Mouse (Mus musculus): ENCODE data around the gene Gzmd. TPM values are rescaled to one million over a fixed set of nuclear protein-coding genes. Genes with fewer than 3 reads are reported as not detected.
"Not testable (repeated sequence)": the region's sequence is repeated elsewhere in the genome, so short reads cannot be mapped to it uniquely, and the experiment has no call there.

Gzmd gene
- total RNA-seq (2021) = not detected in 2 replicates
- long read RNA-seq = 0 reads

DNA sequence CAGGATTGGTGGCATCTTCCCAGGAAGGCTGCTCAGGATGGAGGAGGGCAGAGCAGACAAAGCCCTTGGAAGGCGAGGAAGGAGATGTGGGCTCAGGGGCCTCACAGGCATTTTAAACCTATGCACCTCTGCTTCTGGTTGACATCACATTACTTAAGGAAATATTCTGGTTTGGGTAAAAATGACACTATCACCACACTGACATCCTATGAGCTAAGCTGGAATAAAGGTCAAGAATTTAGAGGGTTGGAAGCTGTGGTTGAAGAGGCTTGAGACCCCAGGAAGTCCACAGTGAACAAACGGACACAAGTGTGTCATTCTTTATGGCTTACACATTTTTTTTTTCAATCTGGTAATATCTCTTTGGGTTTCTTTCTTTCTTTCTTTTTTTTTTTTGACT is at the start of gene Gzmd:
Gene Gzmd, minus strand, starts transcription at position 101 of the 400 bp plus-strand sequence.
- not testable (repeated sequence) for DNase-seq

DNA sequence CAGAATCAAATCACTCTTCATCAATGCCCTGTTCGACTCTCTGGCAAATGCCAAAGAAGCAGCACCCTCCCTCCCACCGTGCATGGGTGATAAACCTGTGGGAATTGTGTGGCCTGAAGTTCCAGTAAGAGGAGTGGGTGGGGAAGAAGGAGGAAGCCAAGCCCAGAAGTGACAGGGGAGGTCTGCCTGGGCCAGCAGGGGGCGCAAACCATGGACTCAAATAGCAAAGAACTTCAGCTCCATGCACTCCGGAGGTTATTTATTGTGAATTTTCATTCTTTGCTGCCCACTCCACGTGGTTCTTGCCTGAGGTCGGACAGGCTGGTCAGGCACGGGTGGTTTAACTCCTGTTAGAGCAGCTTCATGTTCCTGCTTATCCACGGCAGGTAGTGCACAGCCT is 45.2 kb upstream of the Gzmd start:
- DNase-seq = peak; percentile 67

- DNase-seq = no peak
Observed at GRCm38 (mm10) chr14:56174499-56174898, 42.1 kb upstream of the Gzmd start, which contains the start of gene Gzmn. Gzmn (minus strand) TSS chr14:56174599.

GRCm38 (mm10) chr14:56173396-56173795 is 41.0 kb upstream of the Gzmd start:
- no peak for DNase-seq

- DNase-seq = no peak
Observed at GRCm38 (mm10) chr14:56172744-56173143, 40.3 kb upstream of the Gzmd start.

DNA sequence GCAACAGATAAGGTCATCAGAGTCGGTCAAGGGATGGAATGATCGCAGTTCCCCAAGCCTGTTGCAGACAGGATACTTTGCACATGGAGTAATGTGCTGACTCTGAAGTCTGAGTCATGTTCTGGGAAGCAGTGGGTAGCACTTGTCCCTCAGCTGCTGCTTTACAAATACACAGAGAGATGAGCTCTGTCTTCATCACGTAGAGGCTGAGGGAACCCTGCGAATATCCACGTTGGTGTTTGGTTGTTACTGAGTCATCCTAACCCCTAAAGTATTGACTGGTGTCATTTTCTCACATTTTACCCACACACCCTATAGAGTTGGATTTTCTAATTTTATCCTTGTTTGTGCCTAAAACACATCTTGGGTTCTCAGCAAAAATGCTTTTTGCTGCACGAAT is 35.6 kb upstream of the Gzmd start:
- no peak for DNase-seq

GRCm38 (mm10) chr14:56162109-56162508 is 29.7 kb upstream of the Gzmd start:
- DNase-seq = no peak

DNA sequence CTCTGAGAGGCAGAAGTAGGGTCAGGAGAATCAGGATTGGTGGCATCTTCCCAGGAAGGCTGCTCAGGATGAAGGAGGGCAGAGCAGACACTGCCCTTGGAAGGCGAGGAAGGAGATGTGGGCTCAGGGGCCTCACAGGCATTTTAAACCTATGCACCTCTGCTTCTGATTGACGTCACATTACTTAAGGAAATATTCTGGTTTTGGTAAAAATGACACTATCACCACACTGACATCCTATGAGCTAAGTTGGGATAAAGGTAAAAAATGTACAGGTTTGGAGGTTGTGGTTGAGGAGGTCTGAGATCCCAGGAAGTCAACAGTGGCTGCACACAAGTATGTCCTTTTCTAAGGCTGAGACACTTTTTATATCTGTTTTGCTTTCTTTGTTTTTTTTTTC is 27.1 kb upstream of the Gzmd start, which contains the start of gene Gzmg:
Gene Gzmg, minus strand, starts transcription at position 101 of the 400 bp plus-strand sequence.
- not testable (repeated sequence) for DNase-seq

DNA sequence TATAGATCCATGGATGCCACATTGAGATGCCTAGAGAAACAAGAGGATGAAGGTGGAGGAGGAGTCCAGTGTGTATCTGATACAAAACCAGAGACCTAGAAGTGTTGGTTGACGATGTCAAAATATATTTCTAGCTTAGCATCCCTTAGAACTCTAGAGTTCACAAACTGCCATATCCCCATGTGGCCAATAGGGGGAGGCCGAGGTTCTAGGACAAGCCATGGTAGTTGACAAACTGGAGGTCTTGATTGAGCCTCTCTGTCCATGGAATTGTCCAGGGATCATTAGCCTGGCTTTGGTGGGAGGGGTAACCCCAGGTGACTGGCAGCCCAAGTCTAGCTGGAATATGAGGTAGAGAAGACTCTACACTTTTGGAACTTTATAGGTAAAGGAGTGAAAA is 22.9 kb upstream of the Gzmd start:
- no peak for DNase-seq

DNA sequence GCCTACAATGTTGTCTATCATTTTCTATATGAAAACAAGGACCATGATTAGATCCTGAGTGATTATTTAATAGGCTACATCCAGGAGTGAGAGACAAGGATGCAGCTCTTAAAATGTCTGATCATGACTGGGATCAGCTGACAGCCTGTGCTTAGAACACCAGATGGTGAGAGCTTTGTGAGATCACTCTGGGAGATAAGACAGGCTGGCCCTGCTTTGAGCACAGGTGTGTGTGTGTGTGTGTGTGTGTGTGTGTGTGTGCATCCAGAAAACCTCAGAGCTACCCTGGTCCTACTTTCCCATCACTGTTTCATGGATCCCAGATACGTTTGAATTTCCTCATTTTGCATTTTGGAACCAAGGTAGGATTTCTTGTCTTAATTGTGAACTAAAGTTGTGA is 1.3 kb upstream of the Gzmd start:
- DNase-seq = not testable (repeated sequence)

DNA sequence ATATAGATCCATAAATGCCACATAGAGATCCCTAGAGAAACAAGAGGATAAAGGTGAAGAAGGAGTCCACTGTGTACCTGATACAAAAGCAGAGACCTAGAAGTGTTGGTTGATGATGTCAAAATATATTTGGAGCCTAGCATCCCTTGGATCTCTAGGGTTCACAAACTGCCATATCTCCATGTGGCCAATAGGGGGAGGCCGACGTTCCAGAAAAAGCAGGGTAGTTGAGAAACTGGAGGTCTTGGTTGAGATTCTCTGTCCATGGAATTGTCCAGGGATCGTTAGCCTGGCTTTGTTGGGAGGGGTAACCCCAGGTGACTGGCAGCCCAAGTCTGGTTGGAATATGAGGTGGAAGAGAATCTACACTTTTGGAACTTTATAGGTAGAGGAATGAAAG is 4.1 kb downstream of the Gzmd start:
- no peak for DNase-seq

DNA sequence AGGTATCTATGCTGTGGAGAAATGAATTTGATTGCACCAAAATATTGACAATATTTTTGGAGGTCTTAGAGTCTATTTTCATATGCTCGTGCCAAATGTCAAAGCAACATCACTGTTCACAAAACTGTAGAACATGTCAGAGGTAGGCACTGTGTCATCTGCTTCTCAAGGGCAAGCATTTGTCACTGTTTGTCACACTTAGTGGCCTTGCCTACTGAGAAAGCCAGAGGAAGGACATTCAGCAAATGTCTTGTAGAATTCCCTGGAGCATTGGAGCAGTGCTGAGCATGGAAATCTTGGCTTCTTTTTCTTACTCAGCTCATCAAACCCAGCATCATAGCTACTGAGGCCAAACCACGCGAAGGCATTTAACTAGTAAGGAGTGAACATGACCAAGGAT is 8.9 kb downstream of the Gzmd start:
- DNase-seq = no peak

DNA sequence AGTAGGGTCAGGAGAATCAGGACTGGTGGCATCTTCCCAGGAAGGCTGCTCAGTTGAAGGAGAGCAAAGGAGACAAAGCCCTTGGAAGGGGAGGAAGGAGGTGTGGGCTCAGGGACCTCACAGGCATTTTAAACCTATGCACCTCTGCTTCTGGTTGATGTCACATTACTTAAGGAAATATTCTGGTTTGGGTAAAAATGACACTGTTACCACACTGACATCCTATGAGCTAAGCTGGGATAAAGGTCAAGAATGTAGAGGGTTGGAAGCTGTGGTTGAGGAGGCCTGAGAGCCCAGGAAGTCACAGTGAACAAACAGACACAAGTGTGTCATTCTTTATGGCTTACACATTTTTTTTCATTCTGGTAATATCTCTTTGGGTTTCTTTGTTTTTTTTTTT is 11.9 kb downstream of the Gzmd start, which contains the start of gene Gzme:
Gene Gzme, minus strand, starts transcription at position 101 of the 400 bp plus-strand sequence.
- DNase-seq = no peak

DNA sequence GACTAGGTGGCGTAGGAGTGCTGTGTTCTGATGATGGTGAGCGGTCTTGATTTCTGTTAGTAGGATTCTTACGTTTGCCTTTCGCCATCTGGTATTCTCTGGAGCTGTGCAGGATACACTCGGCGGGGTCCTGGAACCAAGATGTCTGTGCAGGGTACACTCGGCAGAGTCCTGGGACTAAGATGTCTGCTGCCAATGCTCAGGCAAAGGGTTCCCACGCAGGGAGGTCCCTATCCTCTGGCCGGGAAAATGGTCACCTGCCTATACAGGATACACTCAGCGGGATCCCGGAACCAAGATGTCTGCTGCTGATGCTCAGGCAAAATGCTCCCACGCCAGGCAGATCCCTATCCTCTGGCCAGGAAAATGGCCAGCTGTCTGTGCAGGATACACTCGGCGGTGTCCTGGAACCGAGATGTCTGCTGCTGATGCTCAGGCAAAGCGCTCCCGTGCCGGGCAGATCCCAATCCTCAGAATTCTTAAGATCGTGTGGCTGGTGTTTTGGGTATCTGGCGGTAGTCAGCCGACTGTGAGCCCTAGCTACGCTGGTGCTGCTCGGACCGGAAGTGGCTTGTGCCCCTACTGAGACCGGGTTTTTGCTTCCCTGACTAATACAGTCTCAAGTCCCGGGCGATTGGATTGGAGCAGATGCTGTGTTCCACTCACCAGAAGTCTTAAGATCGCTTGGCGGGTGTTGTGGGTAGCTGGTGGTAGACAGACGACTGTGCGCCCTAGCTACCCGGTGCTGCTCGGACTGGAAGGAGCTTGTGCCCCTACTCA is 16.7 kb downstream of the Gzmd start:
- DNase-seq = not testable (repeated sequence)

GRCm38 (mm10) chr14:56105447-56106180 is 26.8 kb downstream of the Gzmd start:
- no peak for DNase-seq

GRCm38 (mm10) chr14:56105016-56105415 is 27.4 kb downstream of the Gzmd start:
- DNase-seq = no peak

DNA sequence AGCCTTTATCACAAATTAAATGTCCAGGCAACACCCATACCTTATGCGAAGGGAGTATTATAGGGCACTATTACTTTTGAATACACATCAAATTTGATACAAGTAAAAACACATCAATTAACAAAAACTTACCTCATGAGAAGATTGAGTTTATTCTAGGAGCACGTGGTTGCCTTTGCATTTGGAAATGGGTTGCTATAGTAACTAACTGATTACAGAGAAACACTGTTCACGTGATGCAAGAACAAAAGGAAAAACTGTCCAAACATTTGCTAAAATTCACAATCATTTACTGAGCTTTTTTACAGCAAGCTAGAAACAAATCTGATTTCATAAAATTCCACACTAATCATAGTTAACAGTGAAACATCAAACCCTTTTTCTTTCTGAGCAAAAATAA is 29.0 kb downstream of the Gzmd start:
- DNase-seq = no peak

GRCm38 (mm10) chr14:56102386-56102785 is 30.0 kb downstream of the Gzmd start, which contains the start of gene Ctsg:
Ctsg (minus strand) TSS chr14:56102574.
- no peak for DNase-seq

GRCm38 (mm10) chr14:56098940-56099339 is 33.5 kb downstream of the Gzmd start:
- no peak for DNase-seq

DNA sequence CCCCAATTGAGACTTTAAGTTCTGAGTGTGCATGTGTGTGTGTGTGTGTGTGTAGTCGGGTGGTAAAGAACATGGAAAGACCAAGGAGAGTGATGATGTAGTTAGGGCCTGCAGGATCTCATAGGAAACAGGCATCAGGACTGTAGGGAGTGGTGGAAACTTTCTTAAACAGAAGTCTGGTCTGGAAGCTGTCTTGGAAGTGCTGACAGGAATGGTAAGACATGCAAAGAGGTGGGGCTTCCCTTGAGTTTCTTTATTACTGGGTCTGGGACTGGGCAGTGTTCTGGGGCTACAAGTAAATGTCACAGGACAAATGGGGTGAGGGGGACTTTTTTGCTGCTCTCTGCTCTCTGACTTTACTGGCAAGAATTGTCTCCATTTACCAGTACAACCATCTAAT is 34.8 kb downstream of the Gzmd start:
- DNase-seq = no peak

GRCm38 (mm10) chr14:56093353-56093752 is 39.1 kb downstream of the Gzmd start:
- no peak for DNase-seq

DNA sequence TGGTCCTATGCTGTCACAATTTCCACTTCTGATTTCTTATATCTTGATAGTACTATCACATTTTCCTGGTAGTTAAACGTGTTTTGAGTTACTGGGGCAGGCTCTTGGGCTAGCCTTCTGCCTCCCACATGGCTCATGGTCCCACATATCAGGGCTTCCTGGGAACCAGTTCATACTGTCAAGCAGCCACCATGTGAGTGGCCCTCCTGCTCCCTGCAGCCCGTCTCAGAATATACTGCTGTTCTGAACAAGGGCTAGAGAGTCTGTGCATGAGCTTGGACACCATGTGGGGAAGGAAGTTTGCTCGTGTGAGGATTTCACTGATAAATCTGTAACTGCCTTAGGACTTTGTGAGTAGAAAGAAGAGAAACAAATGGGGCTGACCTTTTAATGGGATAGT is 45.7 kb downstream of the Gzmd start:
- DNase-seq = no peak

DNA sequence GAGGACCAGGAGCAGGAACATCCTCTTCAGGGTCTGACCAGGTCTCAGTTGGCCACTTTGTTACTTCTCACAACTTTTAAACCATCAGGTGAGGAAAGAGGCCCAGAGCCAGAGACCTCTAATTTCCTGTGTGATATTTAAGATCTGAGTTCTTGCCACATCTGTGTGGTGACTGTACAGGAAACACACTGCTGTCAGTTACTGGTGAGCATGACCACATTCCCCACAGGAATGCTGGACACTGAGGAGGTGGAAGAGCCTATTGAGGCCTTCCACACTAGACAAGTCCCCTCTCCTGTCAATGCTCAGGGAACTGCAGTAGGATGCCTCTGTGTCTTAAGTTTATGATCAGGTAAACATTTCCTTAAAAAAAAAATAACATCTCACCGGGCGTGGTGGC is 47.2 kb downstream of the Gzmd start, which contains the start of gene Mcpt8:
Gene Mcpt8, minus strand, starts transcription at position 107 of the 400 bp plus-strand sequence.
- DNase-seq = no peak
